Mouse (Mus musculus): ENCODE measurements around the gene Nkx6-2. TPM values are rescaled to one million over a fixed set of nuclear protein-coding genes. Genes with fewer than 3 reads are reported as not detected.

The Nkx6-2 gene
- total and polyA plus RNA-seq, 3 experiments: 0.18 to 0.23 TPM; not detected in 1

DNA sequence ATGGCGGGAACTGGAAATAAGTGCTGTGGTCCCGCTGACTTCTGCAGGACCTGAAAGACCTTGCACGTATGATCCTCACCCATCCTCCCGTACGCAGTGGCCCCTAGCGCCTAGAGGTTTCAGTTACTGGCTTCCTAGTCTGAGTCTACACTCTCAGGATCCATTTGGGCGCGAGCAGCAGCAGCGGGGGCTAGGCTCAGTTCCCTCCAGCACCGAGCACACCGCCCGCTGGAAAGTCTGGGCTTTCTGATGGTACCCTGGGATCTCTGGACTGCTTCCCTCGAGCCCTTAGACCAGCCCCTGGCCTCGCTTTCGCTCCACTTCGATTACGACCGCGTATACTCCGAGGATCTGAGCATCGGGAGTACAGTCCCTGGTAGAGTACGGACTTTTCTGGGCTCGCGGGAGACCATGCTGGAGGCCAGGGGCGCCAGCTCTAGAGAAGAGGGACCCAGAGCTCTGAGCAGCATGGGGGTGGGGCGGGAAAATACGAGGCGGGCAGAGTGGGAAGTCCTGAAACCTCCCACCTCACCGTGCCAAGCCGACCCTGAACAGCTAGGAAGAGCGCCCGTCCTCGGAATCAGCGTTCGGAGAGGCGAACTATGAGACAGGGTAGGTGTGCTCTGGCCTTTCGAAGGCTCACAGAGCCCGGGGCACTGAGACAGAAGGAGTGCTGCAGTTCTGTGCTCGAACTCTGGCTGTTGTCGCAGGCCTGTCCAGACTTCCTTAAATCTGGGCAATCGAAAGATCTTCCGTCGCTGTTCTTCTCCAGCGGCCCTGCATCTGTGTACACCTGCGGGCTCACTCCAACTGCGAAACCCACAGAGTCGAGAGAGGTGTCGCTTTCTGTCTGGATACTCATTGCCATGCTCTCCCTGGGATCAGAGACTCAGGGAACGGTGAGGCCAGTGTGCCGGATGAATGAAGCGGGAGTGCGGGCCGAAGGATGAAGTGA, 1.9 kb upstream of the Nkx6-2 start:
- no peaks in the 10 kb centered on the region; the same call in 1 of the 2 replicates for H3K4me1 ChIP-seq (ENCODE audit: control insufficient read depth, insufficient read depth, low read length)
- no peak overlapping the region for H3K27ac ChIP-seq
- no peaks in the 10 kb centered on the region for H3K79me2 ChIP-seq (replicated peaks; ENCODE audit: control insufficient read depth, insufficient read depth, low read length)
- intact Hi-C loops (cut with DNase I): loop anchor here (5.0 kb wide), 1 partner anchor 97 kb away; no protein-coding TSS in a partner anchor
- H3K36me3 ChIP-seq (ENCODE audit: control insufficient read depth, insufficient read depth, low read length): no peaks in the 10 kb centered on the region
- DNase-seq: peak; percentile 17 to 26
- 5% methylated on average over 52 of the region's 53 CpGs for WGBS
- H3K4me3 ChIP-seq: peak overlapping the region; percentile 13
- H3K9ac ChIP-seq (ENCODE audit: low read depth, low read length): no peak overlapping the region
- H3K27me3 ChIP-seq (ENCODE audit: control insufficient read depth, insufficient read depth, low read length): peaks cover 29% of the 10 kb centered on the region
- TF ChIP-seq EP300 (IDR thresholded peaks at IDR 0.05; ENCODE audit: insufficient read depth, low read depth, low read length) (no peak), CTCF (IDR thresholded peaks at IDR 0.05) (no peak), POLR2A (IDR thresholded peaks at IDR 0.05; ENCODE audit: insufficient read depth, low read depth, low read length) (no peak)

DNA sequence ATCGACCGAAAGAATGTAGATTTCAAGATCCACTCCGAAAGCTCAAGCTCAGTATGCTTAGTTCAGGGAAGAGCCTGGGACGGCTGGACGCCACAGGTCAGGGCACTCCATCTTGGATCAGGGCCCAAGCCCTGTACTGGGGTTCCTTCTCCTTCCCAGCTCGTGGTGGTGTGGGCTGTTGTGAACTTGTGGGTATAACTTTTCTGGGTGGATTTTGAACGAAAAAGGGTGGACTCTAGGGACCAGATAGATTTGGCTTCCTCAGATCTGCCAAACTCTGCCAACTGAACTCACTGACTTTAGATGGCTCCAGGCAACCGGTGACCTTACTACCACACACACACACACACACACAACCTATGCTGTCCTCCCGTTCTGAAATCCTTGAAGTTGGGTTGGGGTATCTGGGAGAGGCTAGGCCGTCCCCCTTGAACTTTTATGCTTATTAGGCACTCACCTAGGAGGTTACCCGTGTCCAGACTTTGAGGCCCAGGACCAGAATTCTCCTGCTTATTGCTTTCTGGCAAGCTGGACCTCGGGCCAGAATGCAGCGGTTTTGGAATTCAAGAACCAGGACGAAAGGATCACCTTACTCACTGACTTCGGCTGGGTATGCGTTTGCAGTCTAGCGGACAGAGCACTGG, 619 bp upstream of the Nkx6-2 start:
- Histone ChIP-seq H3K27me3 (ENCODE audit: control insufficient read depth, insufficient read depth, low read length) (peaks cover 29% of the 10 kb centered on the region), H3K36me3 (ENCODE audit: control insufficient read depth, insufficient read depth, low read length) (no peaks in the 10 kb centered on the region), H3K4me3 (no peak overlapping the region), H3K4me1 (ENCODE audit: control insufficient read depth, insufficient read depth, low read length) (no peaks in the 10 kb centered on the region; the same call in 1 of the 2 replicates), H3K27ac (no peak overlapping the region), H3K79me2 (replicated peaks; ENCODE audit: control insufficient read depth, insufficient read depth, low read length) (no peaks in the 10 kb centered on the region), H3K9ac (ENCODE audit: low read depth, low read length) (no peak overlapping the region)
- 47% methylated on average over 17 of the region's 17 CpGs for WGBS
- intact Hi-C loops (cut with DNase I): loop anchor here (5.0 kb wide), 1 partner anchor 96 kb away; no protein-coding TSS in a partner anchor
- no peak for DNase-seq
- TF ChIP-seq EP300 (IDR thresholded peaks at IDR 0.05; ENCODE audit: insufficient read depth, low read depth, low read length) (no peak), POLR2A (IDR thresholded peaks at IDR 0.05; ENCODE audit: insufficient read depth, low read depth, low read length) (no peak)

DNA sequence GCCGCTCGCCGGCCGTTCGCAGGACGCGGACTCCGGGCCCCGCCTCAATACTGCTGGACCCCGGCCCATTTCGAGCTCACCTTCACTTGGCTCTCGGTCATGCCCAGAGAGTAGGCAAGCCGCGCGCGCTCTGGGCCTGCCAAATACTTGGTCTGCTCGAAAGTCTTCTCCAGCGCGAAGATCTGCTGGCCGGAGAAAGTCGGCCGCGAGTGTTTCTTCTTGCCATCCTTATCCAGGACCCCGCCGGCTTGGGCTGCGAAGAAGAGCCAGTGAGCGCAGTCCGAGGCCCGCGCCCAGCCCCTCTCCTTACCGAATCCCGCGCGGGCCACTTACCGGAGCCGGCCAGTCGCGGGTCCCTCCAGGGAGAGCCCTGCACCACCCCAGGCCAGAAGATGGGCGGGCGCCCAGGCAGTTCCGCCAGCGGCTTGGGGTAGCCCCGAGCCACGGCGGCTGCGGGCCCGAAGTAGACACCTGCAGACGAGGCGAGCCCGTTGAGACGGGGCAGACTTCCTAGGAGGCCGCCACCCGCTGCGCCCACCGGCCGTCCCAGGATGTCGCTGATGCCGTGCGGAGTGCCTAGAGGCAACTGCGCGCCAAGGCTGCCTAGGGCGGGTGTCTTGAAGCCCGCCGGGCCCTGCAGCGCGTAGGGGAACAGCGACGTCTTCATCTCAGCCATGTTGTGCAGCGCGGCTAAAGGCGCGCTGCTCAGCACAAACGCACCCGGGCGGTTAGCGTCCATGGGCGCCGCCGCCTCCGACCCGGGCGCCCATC, 611 bp downstream of the Nkx6-2 start:
- Histone ChIP-seq H3K4me1 (ENCODE audit: control insufficient read depth, insufficient read depth, low read length) (no peaks in the 10 kb centered on the region; the same call in 1 of the 2 replicates), H3K9ac (ENCODE audit: low read depth, low read length) (no peak overlapping the region), H3K27me3 (ENCODE audit: control insufficient read depth, insufficient read depth, low read length) (peaks cover 29% of the 10 kb centered on the region), H3K4me3 (peak overlapping the region; percentile 34), H3K27ac (no peak overlapping the region), H3K36me3 (ENCODE audit: control insufficient read depth, insufficient read depth, low read length) (no peaks in the 10 kb centered on the region), H3K79me2 (replicated peaks; ENCODE audit: control insufficient read depth, insufficient read depth, low read length) (no peaks in the 10 kb centered on the region)
- TF ChIP-seq CTCF (IDR thresholded peaks at IDR 0.05) (no peak), EP300 (IDR thresholded peaks at IDR 0.05; ENCODE audit: insufficient read depth, low read depth, low read length) (no peak), POLR2A (IDR thresholded peaks at IDR 0.05; ENCODE audit: insufficient read depth, low read depth, low read length) (no peak)
- intact Hi-C loops (cut with DNase I): loop anchor here (5.0 kb wide), 1 partner anchor 95 kb away; no protein-coding TSS in a partner anchor
- DNase-seq: peak; percentile 30 to 45
- 2% methylated on average over 81 of the region's 82 CpGs for WGBS

DNA sequence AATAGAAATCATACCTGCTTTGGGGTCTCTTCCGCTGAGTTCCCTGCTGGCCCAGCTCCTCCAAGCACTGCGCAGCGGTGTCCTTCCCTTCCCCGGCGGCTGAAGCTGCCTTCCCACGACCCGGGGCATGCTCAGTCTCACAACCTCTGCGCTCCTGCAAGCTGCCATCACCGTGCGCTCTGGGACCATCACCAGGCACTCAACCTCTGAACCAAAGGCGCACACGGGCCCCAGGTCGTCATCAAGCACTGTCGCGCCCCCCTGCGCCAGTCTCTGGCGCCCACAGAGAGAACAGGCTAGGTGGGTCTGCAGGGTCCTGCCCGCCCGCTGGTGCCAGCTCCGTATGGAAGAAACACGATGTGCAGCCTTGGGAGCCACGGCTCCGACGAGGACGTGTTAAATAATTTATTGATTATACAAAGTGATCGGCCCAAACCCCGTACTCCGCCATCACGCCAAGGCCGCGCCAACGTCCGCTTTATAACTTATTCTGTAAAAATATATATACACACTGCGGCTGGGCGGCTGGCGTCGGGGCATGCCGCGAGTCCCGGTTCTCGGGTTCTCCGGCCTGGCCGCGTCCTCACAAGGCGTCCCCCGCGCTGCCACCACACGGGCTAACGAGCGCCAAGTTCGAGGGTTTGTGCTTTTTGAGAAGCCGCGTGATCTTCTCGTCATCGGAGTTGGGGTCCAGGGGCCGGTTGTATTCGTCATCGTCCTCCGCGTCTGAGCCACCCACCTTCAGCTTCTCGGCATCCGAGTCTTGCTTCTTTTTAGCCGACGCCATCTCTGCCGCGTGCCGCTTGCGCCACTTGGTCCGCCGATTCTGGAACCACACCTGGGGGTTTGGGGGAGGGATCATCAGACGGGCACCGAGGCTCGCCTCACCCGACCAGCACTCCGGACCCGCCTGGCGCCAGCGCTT, 1.5 kb downstream of the Nkx6-2 start:
- Histone ChIP-seq H3K4me3 (peak overlapping the region; percentile 34), H3K27ac (no peak overlapping the region), H3K36me3 (ENCODE audit: control insufficient read depth, insufficient read depth, low read length) (no peaks in the 10 kb centered on the region), H3K4me1 (ENCODE audit: control insufficient read depth, insufficient read depth, low read length) (no peaks in the 10 kb centered on the region; the same call in 1 of the 2 replicates), H3K79me2 (replicated peaks; ENCODE audit: control insufficient read depth, insufficient read depth, low read length) (no peaks in the 10 kb centered on the region), H3K9ac (ENCODE audit: low read depth, low read length) (no peak overlapping the region), H3K27me3 (ENCODE audit: control insufficient read depth, insufficient read depth, low read length) (peaks cover 29% of the 10 kb centered on the region)
- intact Hi-C loops (cut with DNase I): loop anchor here (5.0 kb wide), 1 partner anchor 94 kb away; no protein-coding TSS in a partner anchor
- TF ChIP-seq CTCF (IDR thresholded peaks at IDR 0.05): no peak
- no peak for TF ChIP-seq POLR2A (IDR thresholded peaks at IDR 0.05; ENCODE audit: insufficient read depth, low read depth, low read length)
- TF ChIP-seq EP300 (IDR thresholded peaks at IDR 0.05; ENCODE audit: insufficient read depth, low read depth, low read length): no peak
- DNase-seq: peak; percentile 10 to 27
- 19% methylated on average over 78 of the region's 78 CpGs for WGBS
